Mouse (Mus musculus) lung, adult 2 months (tissue): ENCODE measurements around the gene Atp13a2.

Experiments
- CTCF ChIP-seq: fragments of 200-500 bp; IDR thresholded peaks from 2 replicates; pipeline ENCODE4 v1.5.1; 2011; ENCODE audit warnings: mild to moderate bottlenecking, low read length, control low read depth; ENCODE audit not compliant: insufficient read depth
- POLR2A ChIP-seq: fragments of 200-500 bp; IDR thresholded peaks from 2 replicates; pipeline ENCODE4 v1.6.1; 2011; ENCODE audit warnings: low read depth, mild to moderate bottlenecking, control low read depth, low read length, borderline replicate concordance; ENCODE audit errors: extremely low read depth

DNA sequence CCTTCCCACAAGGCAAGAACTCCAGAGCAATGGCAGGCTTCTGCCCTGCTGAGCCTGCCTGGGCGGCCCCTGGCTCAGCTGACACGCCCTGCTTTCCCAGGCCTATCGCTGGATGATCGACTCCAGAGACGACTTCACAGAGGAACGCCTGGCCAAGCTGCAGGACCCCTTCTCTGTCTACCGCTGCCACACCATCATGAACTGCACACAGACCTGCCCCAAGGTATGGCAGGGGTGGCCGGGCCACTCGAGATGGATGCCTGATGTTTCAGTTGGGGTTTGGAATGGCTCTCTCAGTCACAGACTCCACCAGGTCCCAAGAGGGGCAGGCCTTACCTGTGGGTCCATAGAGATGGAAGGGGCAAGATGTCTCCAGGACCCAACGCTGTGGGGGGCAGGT lies 9.4 kb upstream of the Atp13a2 start:
- no peak for TF ChIP-seq CTCF
- no peak for TF ChIP-seq POLR2A
